15 mouse cellular contexts compared by ENCODE assay signal in the genomic region with DNA sequence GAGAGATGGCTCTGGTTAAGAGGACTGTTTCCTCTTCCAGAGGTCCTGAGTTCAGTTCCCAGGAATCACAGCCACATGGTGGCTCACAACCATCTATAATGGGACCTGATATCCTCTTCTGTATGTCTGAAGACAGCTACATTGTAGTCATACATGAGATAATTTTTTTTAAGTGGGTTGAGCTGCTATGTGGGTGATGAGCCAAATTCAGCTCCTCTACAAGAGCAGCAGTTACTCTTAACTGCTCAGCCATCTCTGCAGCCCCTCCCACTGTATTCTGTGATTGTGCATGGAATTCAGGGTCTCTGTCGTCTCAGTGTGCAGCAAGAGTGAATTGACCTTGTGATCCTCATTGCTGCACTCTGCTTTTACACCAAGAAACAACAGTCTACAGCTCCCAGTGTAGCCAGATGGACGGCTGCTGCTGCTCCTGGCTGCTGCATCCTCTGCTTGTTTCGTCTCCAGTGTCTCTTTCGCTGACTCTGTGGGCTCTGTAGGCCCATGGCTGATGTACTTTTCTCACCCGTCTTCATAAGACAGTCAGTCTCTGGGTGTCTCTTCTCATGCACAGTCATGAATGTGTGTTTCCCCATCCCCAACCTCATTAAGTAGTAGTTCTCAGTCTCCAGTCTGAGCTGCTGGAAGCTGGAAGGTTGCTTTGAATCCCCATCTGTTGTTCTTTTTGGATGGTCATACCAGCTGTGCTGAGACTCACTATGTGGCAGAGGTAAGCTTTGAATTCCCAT. TPM values are rescaled to one million over a fixed set of nuclear protein-coding genes. Genes with fewer than 3 reads are reported as not detected.
A peak's percentile ranks its signal among the peaks of the same experiment; 100 is the strongest.
DNase-seq lines count a peak whose midpoint lies in the region; ATAC-seq and TF ChIP-seq lines count a peak whose summit lies in the region.
"Had no signal": no experiment of that assay in that cellular context is flagged by ENCODE, and none has a peak within 500 bp of the region (broad histone marks: within the 10 kb centered on the region; RNA-seq: fewer than 3 reads in every experiment).

No protein-coding gene starts in this region.

- WGBS in forebrain, embryonic 12.5 days = 68% methylated on average over 5 of the region's 5 CpGs
- 77% methylated on average over 5 of the region's 5 CpGs for WGBS in forebrain, embryonic 11.5 days

- peak overlapping the region; percentile 42; the same call in 1 of the 2 replicates for H3K27ac ChIP-seq in forebrain, embryonic 12.5 days
- no peak overlapping the region for H3K27ac ChIP-seq in forebrain, embryonic 11.5 days (ENCODE audit: low read depth, low read length)
- H3K27ac ChIP-seq in layer of hippocampus, adult 2 months = peak overlapping the region; percentile 39

- TF ChIP-seq CTCF in layer of hippocampus, adult 2 months (conservative IDR thresholded peaks at IDR 0.05) = no peak

- no peak for DNase-seq in forebrain, embryonic 11.5 days (ENCODE audit: low spot score)
- DNase-seq in layer of hippocampus, adult 2 months (ENCODE audit: low spot score in 2 of 2) = peak in 1 of 2 experiments; percentile 6
- no peak for DNase-seq in layer of hippocampus, postnatal 25 days (ENCODE audit: extremely low spot score in 1 of 2, low spot score in 1 of 2)
- peak; percentile 14 for DNase-seq in A20 (ENCODE audit: low read depth, low spot score)
- DNase-seq in layer of hippocampus, postnatal 10 days (ENCODE audit: low spot score in 2 of 2) = peak; percentile 32 to 33
- no peak for DNase-seq in spleen, postnatal 36 days (ENCODE audit: low spot score in 2 of 2)
- no peak for DNase-seq in cerebellum, postnatal 14 days
- DNase-seq: kidney, adult 18-20 months had no signal

- no peaks in the 10 kb centered on the region for H3K27me3 ChIP-seq in forebrain, embryonic 12.5 days
- no peaks in the 10 kb centered on the region for H3K27me3 ChIP-seq in forebrain, embryonic 11.5 days (ENCODE audit: control insufficient read depth, insufficient read depth, low read length)

- no peak overlapping the region for H3K9ac ChIP-seq in forebrain, embryonic 12.5 days
- no peak overlapping the region for H3K9ac ChIP-seq in forebrain, embryonic 11.5 days (ENCODE audit: low read length)

- ATAC-seq in forebrain, embryonic 12.5 days (ENCODE audit: low FRiP score) = no peak
- ATAC-seq in forebrain, embryonic 11.5 days (replicated peaks; ENCODE audit: low FRiP score) = no peak

- H3K9me3 ChIP-seq in forebrain, embryonic 12.5 days = no peaks in the 10 kb centered on the region
- H3K9me3 ChIP-seq in forebrain, embryonic 11.5 days (ENCODE audit: control insufficient read depth, low read length) = no peaks in the 10 kb centered on the region

- no peak overlapping the region for H3K4me3 ChIP-seq in forebrain, embryonic 12.5 days (replicated peaks)
- no peak overlapping the region for H3K4me3 ChIP-seq in forebrain, embryonic 11.5 days (ENCODE audit: low read depth, low read length)
- H3K4me3 ChIP-seq in layer of hippocampus, adult 2 months = no peak overlapping the region

- H3K4me2 ChIP-seq in forebrain, embryonic 12.5 days = no peak overlapping the region
- H3K4me2 ChIP-seq in forebrain, embryonic 11.5 days (ENCODE audit: low read depth, low read length, severe bottlenecking) = no peak overlapping the region

- peaks cover 31% of the 10 kb centered on the region for H3K36me3 ChIP-seq in forebrain, embryonic 12.5 days (replicated peaks)
- peaks cover 10% of the 10 kb centered on the region; the same call in 1 of the 2 replicates for H3K36me3 ChIP-seq in forebrain, embryonic 11.5 days (ENCODE audit: control insufficient read depth, insufficient read depth, low read length)

- no peaks in the 10 kb centered on the region; the same call in none of the 2 replicates for H3K4me1 ChIP-seq in forebrain, embryonic 12.5 days
- H3K4me1 ChIP-seq in forebrain, embryonic 11.5 days (replicated peaks; ENCODE audit: control insufficient read depth, insufficient read depth, low read length) = no peaks in the 10 kb centered on the region

RNA-seq across cellular contexts. Expression of gene Olfr1373, which starts 16.8 kb away (rescaled TPM):
- polyA plus RNA-seq in forebrain, embryonic 12.5 days (2016; fragmentation: Nextera tagmentation; extraction: Ambion mirVana) = not detected in 2 replicates
- polyA plus RNA-seq in forebrain, embryonic 11.5 days (2014; fragmentation: Nextera tagmentation; extraction: Ambion mirVana) = not detected in 2 replicates
- total RNA-seq in layer of hippocampus, adult 2 months (2021) = not detected
- total RNA-seq in layer of hippocampus, postnatal 25 days (2021) = not detected
- total RNA-seq in layer of hippocampus, postnatal 10 days (2021) = not detected
- total RNA-seq: gastrocnemius, adult 8-10 months; layer of hippocampus, postnatal 36 days had no signal
- polyA plus RNA-seq: heart, embryonic 16.5 days; liver, embryonic 16.5 days; neural tube, embryonic 14.5 days; small intestine, adult 2 months had no signal

RNA-seq across cellular contexts. Expression of gene Ppp2ca, which starts 30.0 kb away (rescaled TPM):
- 121 and 125 TPM in 2 replicates for polyA plus RNA-seq in forebrain, embryonic 12.5 days (2016; fragmentation: Nextera tagmentation; extraction: Ambion mirVana)
- polyA plus RNA-seq in forebrain, embryonic 11.5 days (2014; fragmentation: Nextera tagmentation; extraction: Ambion mirVana) = 122 and 128 TPM in 2 replicates
- total RNA-seq in layer of hippocampus, adult 2 months (2021) = 100 to 1,000 TPM; 110 to 112 TPM
- 100 to 1,000 TPM; 115 to 119 TPM for total RNA-seq in layer of hippocampus, postnatal 25 days (2021)
- 100 to 1,000 TPM; 139 to 140 TPM for total RNA-seq in layer of hippocampus, postnatal 10 days (2021)

Comparison
In these comparisons a context has a peak if more than half of its experiments do, and no peak if none do; other contexts are left out.
1. DNase-seq: peak in A20 (single experiment) and layer of hippocampus, postnatal 10 days (2 of 2); none in forebrain, embryonic 11.5 days (single experiment), layer of hippocampus, postnatal 25 days (0 of 2), spleen, postnatal 36 days (0 of 2) and cerebellum, postnatal 14 days (0 of 2).